ENCODE assay signal across 9 mouse cellular contexts in the genomic region with DNA sequence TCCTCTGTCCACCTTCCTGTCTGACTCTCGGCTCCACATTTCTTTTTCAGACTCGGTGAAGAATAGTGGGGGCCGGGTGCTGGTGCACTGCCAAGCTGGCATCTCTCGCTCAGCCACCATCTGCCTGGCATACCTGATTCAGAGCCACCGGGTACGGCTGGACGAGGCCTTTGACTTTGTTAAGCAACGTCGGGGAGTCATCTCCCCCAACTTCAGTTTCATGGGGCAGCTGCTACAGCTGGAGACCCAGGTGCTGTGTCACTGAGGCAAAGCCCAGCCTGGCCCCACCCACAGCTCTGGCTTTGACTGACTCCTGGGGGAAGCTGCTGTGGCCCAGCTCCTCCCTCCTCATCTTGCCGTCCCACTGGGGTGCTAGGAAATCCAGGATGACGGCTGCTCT. TPM values are rescaled to one million over a fixed set of nuclear protein-coding genes. Genes with fewer than 3 reads are reported as not detected.
DNase-seq lines count a peak whose midpoint lies in the region; ATAC-seq and TF ChIP-seq lines count a peak whose summit lies in the region.
"Had no signal": no experiment of that assay in that cellular context is flagged by ENCODE, and none has a peak within 500 bp of the region (broad histone marks: within the 10 kb centered on the region; RNA-seq: fewer than 3 reads in every experiment).

No protein-coding gene starts in this region.

- no peaks in the 10 kb centered on the region for H3K4me1 ChIP-seq in forebrain, postnatal 0 days (ENCODE audit: insufficient read depth)
- peaks cover 11% of the 10 kb centered on the region for H3K4me1 ChIP-seq in forebrain, embryonic 12.5 days
- H3K4me1 ChIP-seq in liver, embryonic 15.5 days (replicated peaks): peaks cover 50% of the 10 kb centered on the region

- H3K4me2 ChIP-seq in forebrain, postnatal 0 days (ENCODE audit: low read depth): peak overlapping the region; percentile 89; the same call in 1 of the 2 replicates
- H3K4me2 ChIP-seq in forebrain, embryonic 12.5 days: no peak overlapping the region
- H3K4me2 ChIP-seq in liver, embryonic 15.5 days: peak overlapping the region; percentile 75

- H3K36me3 ChIP-seq in forebrain, postnatal 0 days (ENCODE audit: insufficient read depth): no peaks in the 10 kb centered on the region
- H3K36me3 ChIP-seq in forebrain, embryonic 12.5 days (replicated peaks): no peaks in the 10 kb centered on the region
- no peaks in the 10 kb centered on the region for H3K36me3 ChIP-seq in liver, embryonic 15.5 days (replicated peaks)

- H3K27ac ChIP-seq in forebrain, postnatal 0 days (ENCODE audit: low read depth, low read length): no peak overlapping the region
- no peak overlapping the region for H3K27ac ChIP-seq in forebrain, embryonic 12.5 days
- no peak overlapping the region for H3K27ac ChIP-seq in liver, embryonic 15.5 days (replicated peaks)

- TF ChIP-seq CTCF in forebrain, postnatal 0 days (IDR thresholded peaks at IDR 0.05; ENCODE audit: low read depth): no peak

- H3K4me3 ChIP-seq in forebrain, postnatal 0 days (ENCODE audit: low read depth, low read length): no peak overlapping the region
- H3K4me3 ChIP-seq in forebrain, embryonic 12.5 days (replicated peaks): no peak overlapping the region
- H3K4me3 ChIP-seq in liver, embryonic 15.5 days (replicated peaks): peak overlapping the region; percentile 53

- H3K9me3 ChIP-seq in forebrain, postnatal 0 days (ENCODE audit: low read length): no peaks in the 10 kb centered on the region
- H3K9me3 ChIP-seq in forebrain, embryonic 12.5 days: no peaks in the 10 kb centered on the region
- no peaks in the 10 kb centered on the region for H3K9me3 ChIP-seq in liver, embryonic 15.5 days (replicated peaks)

- peaks cover 15% of the 10 kb centered on the region for H3K27me3 ChIP-seq in forebrain, postnatal 0 days (ENCODE audit: insufficient read depth, low read length)
- H3K27me3 ChIP-seq in forebrain, embryonic 12.5 days: peaks cover 55% of the 10 kb centered on the region
- H3K27me3 ChIP-seq in liver, embryonic 15.5 days: peaks cover 61% of the 10 kb centered on the region

- WGBS in forebrain, postnatal 0 days: 66% methylated on average over 11 of the region's 11 CpGs
- 77% methylated on average over 11 of the region's 11 CpGs for WGBS in forebrain, embryonic 12.5 days
- WGBS in liver, embryonic 15.5 days (ENCODE audit: insufficient replicate concordance): 9% methylated on average over 11 of the region's 11 CpGs

- DNase-seq in forebrain, postnatal 0 days: no peak
- DNase-seq in right cerebral cortex, postnatal 25 days: peak; percentile 13
- no peak for DNase-seq in right cerebral cortex, postnatal 14 days
- peak; percentile 83 for DNase-seq in thymus, postnatal 14 days
- no peak for DNase-seq in adrenal gland, postnatal 25 days
- no peak for DNase-seq in kidney, postnatal 10 days

- no peak overlapping the region for H3K9ac ChIP-seq in forebrain, postnatal 0 days
- H3K9ac ChIP-seq in forebrain, embryonic 12.5 days: no peak overlapping the region
- no peak overlapping the region for H3K9ac ChIP-seq in liver, embryonic 15.5 days

- no peak for ATAC-seq in forebrain, postnatal 0 days
- no peak for ATAC-seq in forebrain, embryonic 12.5 days (ENCODE audit: low FRiP score)
- no peak for ATAC-seq in liver, embryonic 15.5 days (ENCODE audit: insufficient read depth)

RNA-seq across cellular contexts. Expression of gene Astl, which starts 0.9 kb away (rescaled TPM):
- total RNA-seq in forebrain, postnatal 0 days (2014; rRNA removed): not detected in 2 replicates
- polyA plus RNA-seq in forebrain, postnatal 0 days (2015; fragmentation: Nextera tagmentation; extraction: Ambion mirVana): not detected in 2 replicates
- polyA plus RNA-seq in forebrain, embryonic 12.5 days (2016; fragmentation: Nextera tagmentation; extraction: Ambion mirVana): not detected in 2 replicates
- 0.03 TPM in 1 of 2 replicates, not detected in the other for polyA plus RNA-seq in liver, embryonic 15.5 days (2015; fragmentation: Nextera tagmentation; extraction: Ambion mirVana)
- not detected in 2 replicates for total RNA-seq in adrenal gland, postnatal 25 days (2021)
- polyA plus RNA-seq: erythroblast, embryonic 14.5 days had no signal

RNA-seq across cellular contexts. Expression of gene Dusp2, which starts 1.6 kb away (rescaled TPM):
- 10.0 and 13.9 TPM in 2 replicates for total RNA-seq in forebrain, postnatal 0 days (2014; rRNA removed)
- 19.1 and 20.2 TPM in 2 replicates for polyA plus RNA-seq in forebrain, postnatal 0 days (2015; fragmentation: Nextera tagmentation; extraction: Ambion mirVana)
- polyA plus RNA-seq in forebrain, embryonic 12.5 days (2016; fragmentation: Nextera tagmentation; extraction: Ambion mirVana): 3.9 and 4.8 TPM in 2 replicates
- polyA plus RNA-seq in liver, embryonic 15.5 days (2015; fragmentation: Nextera tagmentation; extraction: Ambion mirVana): 2.6 and 2.9 TPM in 2 replicates
- total RNA-seq in adrenal gland, postnatal 25 days (2021): 0.49 TPM in 1 of 2 replicates, not detected in the other

RNA-seq across cellular contexts. Expression of gene Adra2b, which starts 25.5 kb away (rescaled TPM):
- total RNA-seq in forebrain, postnatal 0 days (2014; rRNA removed): 0.46 and 0.67 TPM in 2 replicates
- 0.38 and 0.80 TPM in 2 replicates for polyA plus RNA-seq in forebrain, postnatal 0 days (2015; fragmentation: Nextera tagmentation; extraction: Ambion mirVana)
- 1.5 and 1.9 TPM in 2 replicates for polyA plus RNA-seq in forebrain, embryonic 12.5 days (2016; fragmentation: Nextera tagmentation; extraction: Ambion mirVana)
- 21.7 and 24.0 TPM in 2 replicates for polyA plus RNA-seq in liver, embryonic 15.5 days (2015; fragmentation: Nextera tagmentation; extraction: Ambion mirVana)
- 1.4 and 2.0 TPM in 2 replicates for total RNA-seq in adrenal gland, postnatal 25 days (2021)

Comparison
In these comparisons a context has a peak if more than half of its experiments do, and no peak if none do; other contexts are left out.
1. DNase-seq: peak in right cerebral cortex, postnatal 25 days (single experiment) and thymus, postnatal 14 days (single experiment); none in forebrain, postnatal 0 days (single experiment), right cerebral cortex, postnatal 14 days (single experiment), adrenal gland, postnatal 25 days (single experiment) and kidney, postnatal 10 days (single experiment).